Mouse (Mus musculus): ENCODE measurements around the gene Tbx3.

DNA sequence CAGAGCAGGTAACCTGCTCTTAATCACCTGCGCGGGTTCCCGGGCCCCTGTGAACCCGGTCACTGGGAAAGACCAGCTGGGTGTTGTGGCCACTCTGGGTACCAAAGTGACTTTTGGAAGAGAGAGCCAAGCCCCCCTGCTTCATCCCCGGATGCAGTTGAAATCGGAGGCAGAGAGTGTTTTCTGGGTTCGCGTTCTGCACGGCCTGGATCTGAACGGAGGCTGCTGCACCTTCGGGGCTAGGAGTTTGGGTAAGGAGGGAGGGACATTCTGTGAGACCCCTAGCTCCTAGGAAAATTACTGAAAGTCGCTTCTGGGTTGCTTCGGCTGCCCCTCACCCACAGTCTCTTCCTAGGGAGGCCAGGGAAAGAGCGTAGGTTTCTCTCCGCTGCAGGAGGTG, 7.2 kb upstream of the Tbx3 start:
- TF ChIP-seq CTCF (IDR thresholded peaks at IDR 0.05; ENCODE audit: low read depth, low read length) (no peak), POLR2A (IDR thresholded peaks at IDR 0.05; ENCODE audit: insufficient read depth, low read length) (no peak), EP300 (IDR thresholded peaks at IDR 0.05; ENCODE audit: insufficient read depth, low read depth, low read length) (no peak)

All from ES-Bruce4 (cell line).